Mouse (Mus musculus) erythroblast, embryonic 14.5 days (primary cell): ENCODE results near the gene Hexim2. TPM values are rescaled to one million over a fixed set of nuclear protein-coding genes. Genes with fewer than 3 reads are reported as not detected.

Source experiments
- H3K27me3 ChIP-seq: 2 replicates; pipeline ENCODE4 v1.6.1; 2012; ENCODE audit warnings: inconsistent platforms; ENCODE audit not compliant: control insufficient read depth
- H3K36me3 ChIP-seq: 2 replicates; pipeline ENCODE4 v1.6.1; 2012; ENCODE audit warnings: mild to moderate bottlenecking, inconsistent platforms; ENCODE audit not compliant: control insufficient read depth
- H3K4me1 ChIP-seq: 2 replicates; pipeline ENCODE4 v1.6.1; 2012; ENCODE audit warnings: inconsistent platforms; ENCODE audit not compliant: control insufficient read depth
- H3K4me3 ChIP-seq: replicated peaks from 2 replicates; pipeline ENCODE3; 2012; ENCODE audit warnings: moderate library complexity, mild to moderate bottlenecking, inconsistent platforms
- H3K9me3 ChIP-seq: 2 replicates; pipeline ENCODE4 v1.6.1; 2012; ENCODE audit warnings: low read length, inconsistent platforms, mixed read lengths; ENCODE audit not compliant: control insufficient read depth
- GATA1 ChIP-seq: IDR thresholded peaks from 2 replicates; pipeline ENCODE4 v1.6.1; 2012; ENCODE audit warnings: low read length, inconsistent platforms, mixed read lengths
- TAL1 ChIP-seq: IDR thresholded peaks from 3 replicates; pipeline ENCODE4 v1.6.1; 2012; ENCODE audit warnings: low read length, inconsistent platforms, mixed read lengths
- polyA plus RNA-seq: library from polyadenylated mRNA; stranded (reverse); fragments of >175 nt; gene quantifications from 2 replicates; pipeline ENCODE4 v1.2.3, GENCODE M21; 2012

Hexim2 gene
- polyA plus RNA-seq, 1 experiment, result 3.4 TPM

DNA sequence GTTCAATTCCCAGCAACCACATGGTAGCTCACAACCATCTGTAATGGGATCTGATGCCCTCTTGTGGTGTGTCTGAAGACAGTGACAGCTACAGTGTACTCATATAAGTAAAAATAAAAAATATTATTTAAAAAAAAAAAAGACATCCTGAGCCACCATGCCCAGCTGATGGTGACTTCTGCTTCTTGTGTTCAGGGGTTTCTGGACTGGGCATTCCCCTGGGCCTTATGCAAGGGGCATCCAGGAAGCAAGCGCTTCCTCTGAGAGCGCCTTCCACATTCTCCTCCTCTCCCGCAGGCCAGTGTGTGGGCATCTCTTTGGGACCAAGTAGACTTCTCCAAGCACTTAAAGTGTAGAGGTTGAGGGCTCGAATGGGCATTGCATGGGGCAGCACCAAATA, 14.2 kb downstream of the Hexim2 start:
- Histone ChIP-seq H3K9me3 (no peaks in the 10 kb centered on the region), H3K4me3 (no peak overlapping the region), H3K4me1 (peaks cover 24% of the 10 kb centered on the region)

DNA sequence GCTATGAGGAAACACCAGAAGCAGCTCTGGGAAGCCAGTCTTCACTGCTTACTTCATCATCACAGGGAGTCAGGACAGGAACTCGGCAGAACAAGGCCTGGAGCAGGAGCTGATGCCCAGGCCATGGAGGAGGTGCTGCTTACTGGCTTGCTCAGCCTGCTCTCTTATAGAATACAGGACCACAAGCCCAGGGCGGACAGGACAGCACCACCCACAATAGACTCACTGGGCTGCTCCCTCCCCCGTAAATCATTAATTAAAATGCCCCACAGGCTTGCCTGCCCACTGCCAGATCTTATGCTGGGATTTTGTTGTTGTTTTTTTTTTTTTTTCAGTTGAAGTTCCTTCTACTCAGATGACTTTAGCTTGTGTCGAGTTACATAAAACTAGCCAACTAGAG, 15.5 kb downstream of the Hexim2 start:
- no peak overlapping the region for H3K4me3 ChIP-seq
- no peak for TF ChIP-seq GATA1
- no peak for TF ChIP-seq TAL1
- H3K27me3 ChIP-seq, result no peaks in the 10 kb centered on the region
- peaks cover 17% of the 10 kb centered on the region for H3K4me1 ChIP-seq
- H3K9me3 ChIP-seq, result no peaks in the 10 kb centered on the region
- no peaks in the 10 kb centered on the region for H3K36me3 ChIP-seq

More for the DNA sequence above, 14.2 kb downstream of the Hexim2 start:
- Histone ChIP-seq H3K27me3 (no peaks in the 10 kb centered on the region), H3K36me3 (no peaks in the 10 kb centered on the region)
- no peak for TF ChIP-seq GATA1
- TF ChIP-seq TAL1, result no peak

DNA sequence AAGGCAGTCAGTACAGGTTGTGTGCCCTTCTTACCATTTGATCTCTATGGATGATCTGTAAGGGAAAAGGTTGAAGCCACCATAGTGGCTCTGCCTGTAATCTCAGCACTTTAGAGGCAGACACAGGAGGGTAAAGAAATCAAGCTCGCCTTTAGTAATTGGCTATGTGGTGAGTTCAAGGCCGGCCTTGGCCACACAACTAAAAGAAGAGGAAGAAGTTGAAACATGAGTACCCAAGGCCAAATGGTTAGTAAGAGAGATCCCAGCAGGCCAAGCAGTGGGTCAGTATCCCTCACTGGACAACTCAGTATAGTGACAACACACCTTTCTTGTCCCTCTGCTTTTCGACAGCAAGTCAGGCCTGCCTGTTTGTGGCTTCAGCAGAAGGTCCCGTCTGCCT, 17.5 kb downstream of the Hexim2 start:
- TF ChIP-seq GATA1 (no peak), TAL1 (no peak)
- no peak overlapping the region for H3K4me3 ChIP-seq
- H3K36me3 ChIP-seq, result no peaks in the 10 kb centered on the region
- peaks cover 5% of the 10 kb centered on the region for H3K4me1 ChIP-seq
- H3K9me3 ChIP-seq, result no peaks in the 10 kb centered on the region
- H3K27me3 ChIP-seq, result no peaks in the 10 kb centered on the region

DNA sequence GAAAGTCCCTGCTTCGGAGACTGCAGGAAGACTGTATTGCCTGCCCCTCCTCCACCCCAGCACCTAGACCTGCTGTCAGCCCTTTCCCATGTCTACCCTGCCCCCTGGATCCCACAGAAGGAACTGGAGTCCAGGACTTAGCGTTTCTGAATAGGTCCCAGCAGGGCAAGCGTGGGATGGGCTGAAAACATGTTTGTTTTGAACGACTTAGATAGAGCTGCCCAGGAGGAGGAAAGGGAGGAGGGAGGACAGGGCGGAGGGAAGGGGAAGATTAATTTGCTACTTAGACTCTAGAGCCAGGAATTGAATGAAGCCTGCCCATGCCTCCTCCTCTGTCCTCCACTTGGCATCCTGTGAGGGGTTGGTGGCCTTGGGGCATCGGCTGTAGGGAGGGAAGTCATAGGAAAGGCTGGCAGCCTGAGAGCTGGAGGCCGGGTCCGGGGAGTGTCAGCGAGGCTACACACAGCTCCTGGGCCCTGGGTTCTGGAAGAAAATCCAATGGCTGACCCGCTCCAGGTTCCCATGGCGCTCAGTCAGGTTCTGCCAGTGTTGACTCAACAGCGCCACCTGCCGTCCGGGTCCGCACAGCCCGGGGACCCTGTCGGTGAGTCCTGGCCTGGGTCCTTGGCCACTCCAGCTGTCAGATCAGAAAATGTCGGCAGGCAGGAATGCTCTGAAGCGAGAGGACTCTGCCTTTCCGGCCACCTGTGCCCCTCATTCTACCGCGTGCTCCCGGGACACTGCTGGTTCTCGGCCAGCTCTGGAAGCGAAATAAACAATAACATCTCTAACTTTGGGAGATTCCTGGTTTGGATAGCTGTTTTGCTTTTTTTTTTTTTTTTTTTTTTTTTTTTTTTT, 26.6 kb downstream of the Hexim2 start:
- H3K36me3 ChIP-seq, result no peaks in the 10 kb centered on the region
- peak overlapping the region; percentile 58 for H3K4me3 ChIP-seq
- no peaks in the 10 kb centered on the region for H3K27me3 ChIP-seq
- H3K4me1 ChIP-seq, result peaks cover 15% of the 10 kb centered on the region
- TF ChIP-seq GATA1 (no peak), TAL1 (no peak)
- no peaks in the 10 kb centered on the region for H3K9me3 ChIP-seq

DNA sequence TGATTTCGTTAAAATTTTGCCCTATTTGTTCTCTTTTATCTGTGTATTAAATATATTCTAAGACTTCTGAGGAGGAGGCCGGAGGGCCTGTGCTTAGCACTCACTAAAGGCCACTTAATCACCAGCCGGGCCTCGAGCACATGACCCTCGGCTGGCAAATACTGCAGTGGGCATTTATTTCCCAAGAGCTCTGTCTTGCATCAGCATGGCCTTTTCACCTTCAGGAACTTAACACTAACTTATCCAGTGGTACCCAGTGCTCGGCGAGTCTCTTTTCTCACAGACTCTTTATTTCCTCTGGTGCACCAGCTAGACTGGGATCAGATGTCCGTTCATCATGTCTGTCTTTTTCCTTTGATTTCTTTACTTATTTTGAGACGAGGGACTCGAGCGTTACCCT, 28.5 kb downstream of the Hexim2 start:
- no peaks in the 10 kb centered on the region for H3K36me3 ChIP-seq
- no peaks in the 10 kb centered on the region for H3K9me3 ChIP-seq
- H3K4me3 ChIP-seq, result no peak overlapping the region
- TF ChIP-seq TAL1, result no peak
- no peak for TF ChIP-seq GATA1
- peaks cover 21% of the 10 kb centered on the region for H3K4me1 ChIP-seq
- no peaks in the 10 kb centered on the region for H3K27me3 ChIP-seq

DNA sequence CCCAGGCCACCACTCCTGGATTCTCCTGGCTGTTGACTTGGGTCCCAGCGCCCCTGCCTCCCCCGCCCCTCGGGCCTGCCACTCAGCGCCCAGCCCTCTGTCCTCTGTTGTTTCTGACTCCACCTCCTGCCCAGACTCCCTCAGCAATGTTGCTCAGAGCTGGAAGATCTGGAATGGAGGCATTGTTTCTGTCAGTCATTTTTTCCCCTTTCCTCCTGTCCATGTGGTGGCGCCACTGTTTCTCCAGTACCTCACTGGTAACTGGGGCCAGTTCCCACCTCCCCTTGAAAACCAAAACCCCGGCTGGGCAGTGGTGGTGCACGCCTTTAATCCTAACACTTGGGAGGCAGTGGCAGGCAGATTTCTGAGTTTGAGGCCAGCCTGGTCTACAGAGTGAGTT, 29.2 kb downstream of the Hexim2 start:
- H3K9me3 ChIP-seq, result peaks cover 5% of the 10 kb centered on the region
- no peak for TF ChIP-seq GATA1
- TF ChIP-seq TAL1, result no peak
- no peak overlapping the region for H3K4me3 ChIP-seq
- peaks cover 21% of the 10 kb centered on the region for H3K4me1 ChIP-seq
- H3K27me3 ChIP-seq, result peaks cover 4% of the 10 kb centered on the region
- no peaks in the 10 kb centered on the region for H3K36me3 ChIP-seq

DNA sequence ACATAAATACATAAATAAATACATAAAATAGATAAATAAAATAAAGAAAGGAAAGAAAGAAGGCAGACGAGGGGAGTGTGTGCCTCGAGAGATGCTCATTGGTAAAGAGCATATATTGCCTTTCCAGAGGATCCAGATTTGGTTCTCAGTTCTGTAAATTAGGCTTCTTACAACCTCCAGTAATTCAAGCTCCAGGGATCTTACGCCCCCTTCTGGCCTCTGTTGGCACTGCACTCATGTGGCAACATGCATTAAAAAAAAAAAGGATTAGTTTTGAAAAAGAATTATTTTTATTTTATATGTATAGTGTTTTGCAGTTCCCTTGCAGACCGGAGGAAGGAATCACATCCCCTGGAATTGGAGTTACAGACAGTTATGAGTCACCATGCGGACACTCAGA, 29.9 kb downstream of the Hexim2 start:
- Histone ChIP-seq H3K9me3 (peaks cover 5% of the 10 kb centered on the region), H3K36me3 (no peaks in the 10 kb centered on the region), H3K27me3 (peaks cover 4% of the 10 kb centered on the region), H3K4me3 (no peak overlapping the region), H3K4me1 (peaks cover 21% of the 10 kb centered on the region)
- TF ChIP-seq TAL1 (no peak), GATA1 (no peak)

DNA sequence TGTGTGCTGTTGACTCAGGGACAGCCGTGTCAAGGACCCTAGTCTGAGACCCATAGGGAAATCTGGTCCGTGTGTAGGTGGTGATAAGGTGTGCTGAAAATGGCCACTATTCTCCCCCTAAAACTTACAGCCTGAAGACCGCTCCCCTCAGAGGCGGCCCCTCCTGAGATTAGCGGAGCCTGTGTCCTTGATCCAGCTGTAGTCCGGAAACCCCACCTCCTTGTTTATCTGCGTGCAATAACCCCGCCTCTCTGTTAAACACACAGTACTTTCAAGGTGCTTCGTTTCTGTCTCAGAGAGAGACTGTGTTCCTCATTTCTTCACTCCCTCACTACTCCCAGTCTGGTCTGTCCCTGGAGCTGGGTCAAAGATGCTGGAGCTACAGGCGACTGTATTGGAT, 32.2 kb downstream of the Hexim2 start:
- no peak overlapping the region for H3K4me3 ChIP-seq
- H3K36me3 ChIP-seq, result no peaks in the 10 kb centered on the region
- TF ChIP-seq GATA1 (no peak), TAL1 (no peak)
- H3K9me3 ChIP-seq, result peaks cover 5% of the 10 kb centered on the region
- H3K27me3 ChIP-seq, result peaks cover 14% of the 10 kb centered on the region
- H3K4me1 ChIP-seq, result peaks cover 10% of the 10 kb centered on the region

DNA sequence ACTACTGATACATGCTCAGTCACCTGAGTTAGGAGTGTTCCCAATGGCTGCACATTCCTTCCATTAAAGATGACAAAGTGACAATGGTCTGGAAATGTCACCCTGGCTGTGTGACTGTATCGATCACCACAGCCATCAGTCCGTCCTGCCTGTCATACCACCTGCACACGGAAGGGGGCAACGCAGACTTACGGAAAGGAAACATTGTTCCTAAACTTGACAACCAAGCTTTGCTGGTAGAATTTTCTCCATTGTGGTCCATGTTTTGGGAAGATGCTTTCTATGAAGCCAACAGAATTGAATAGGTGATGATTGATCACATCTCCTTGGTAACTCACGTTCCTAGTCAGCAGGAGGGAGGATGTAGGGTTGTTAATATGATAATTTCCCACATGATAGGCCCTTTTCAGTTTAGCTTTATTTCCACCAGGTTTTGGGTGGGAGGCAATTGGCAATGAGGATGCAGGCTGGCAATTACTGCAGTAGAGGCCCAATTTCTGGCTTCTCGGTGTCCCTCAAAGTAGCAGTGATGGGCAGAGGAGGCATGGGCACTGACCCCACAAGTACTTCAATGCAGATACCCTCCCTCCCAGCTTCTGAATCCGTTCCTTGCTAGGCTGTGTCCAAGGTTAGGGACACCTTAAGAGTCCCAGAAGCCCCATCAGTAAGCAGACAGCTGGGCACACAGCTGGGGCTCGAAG, 36.6 kb downstream of the Hexim2 start:
- H3K36me3 ChIP-seq, result no peaks in the 10 kb centered on the region
- H3K27me3 ChIP-seq, result peaks cover 48% of the 10 kb centered on the region
- peaks cover 10% of the 10 kb centered on the region for H3K4me1 ChIP-seq
- H3K4me3 ChIP-seq, result no peak overlapping the region
- H3K9me3 ChIP-seq, result peaks cover 5% of the 10 kb centered on the region
- TF ChIP-seq GATA1 (no peak), TAL1 (no peak)
